Mouse (Mus musculus): ENCODE results near the gene Fxyd1.
A peak's percentile ranks its signal among the peaks of the same experiment; 100 is the strongest.

The Fxyd1 gene

GRCm38 (mm10) chr7:31051321-31052021, 5.5 kb downstream of the Fxyd1 start, which contains the start of gene Fxyd7:
Gene Fxyd7 (minus strand): TSS chr7:31051467.
- no peak for DNase-seq

DNA sequence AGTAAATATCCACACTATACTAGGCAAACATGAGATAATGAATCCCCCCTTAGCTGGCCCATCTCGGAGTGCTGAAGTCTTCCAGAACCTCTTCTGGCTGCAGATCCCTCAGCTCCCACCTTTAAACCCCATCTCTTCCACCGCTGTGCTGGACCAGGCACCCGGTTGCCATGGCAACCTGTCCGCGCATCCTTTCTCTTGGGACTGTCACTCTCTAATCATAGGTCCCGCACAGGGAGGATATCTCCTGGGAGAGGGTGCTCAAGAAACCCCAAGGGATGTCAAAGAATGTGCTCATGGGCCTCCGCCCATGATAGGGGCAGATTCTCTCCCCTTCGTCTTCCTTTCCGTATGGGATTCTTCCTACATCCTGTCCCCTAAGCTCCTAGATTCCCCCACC, 6.1 kb downstream of the Fxyd1 start:
- DNase-seq, result no peak

DNA sequence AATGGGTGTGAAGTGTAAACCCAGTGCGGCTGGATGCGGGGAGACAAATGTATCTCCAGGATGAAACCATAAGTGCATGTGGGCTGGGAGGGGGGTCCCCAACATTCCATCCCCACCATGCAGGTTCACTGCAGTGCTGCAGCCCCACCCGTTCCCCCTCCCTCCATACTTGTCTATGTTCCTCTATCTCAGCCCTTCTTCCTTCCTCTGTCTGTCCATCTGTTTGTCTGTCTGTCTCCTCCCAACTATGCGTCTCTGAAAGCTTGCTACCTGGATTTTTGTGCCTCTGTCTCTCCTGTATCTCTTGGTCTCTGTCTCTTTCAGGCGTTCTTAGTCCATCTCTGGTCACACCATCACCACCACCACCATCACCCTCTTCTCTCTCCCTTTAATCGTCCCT, 6.5 kb downstream of the Fxyd1 start:
- DNase-seq, result no peak

DNA sequence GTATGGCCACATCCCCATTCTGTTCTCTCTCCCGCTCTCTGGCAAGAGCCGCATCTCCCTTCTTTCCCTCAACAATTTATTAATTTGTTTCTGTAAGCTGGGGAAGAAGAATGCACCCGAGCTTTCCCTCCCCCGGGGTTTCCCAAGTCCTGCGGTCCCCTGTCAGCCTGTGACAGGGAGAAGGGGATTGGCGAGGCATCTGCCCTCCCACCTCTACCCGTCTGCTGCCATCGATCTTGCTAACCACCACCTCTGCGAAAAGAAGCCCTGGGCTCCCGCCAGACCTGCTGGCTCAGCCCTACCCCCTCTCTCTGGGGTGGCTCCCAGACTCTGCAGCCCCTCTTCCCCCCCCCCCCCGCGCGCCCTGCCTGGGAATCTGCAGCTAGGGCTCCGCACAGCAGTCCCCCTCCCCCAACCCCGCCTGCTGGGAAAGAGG, 7.1 kb downstream of the Fxyd1 start:
- no peak for DNase-seq

DNA sequence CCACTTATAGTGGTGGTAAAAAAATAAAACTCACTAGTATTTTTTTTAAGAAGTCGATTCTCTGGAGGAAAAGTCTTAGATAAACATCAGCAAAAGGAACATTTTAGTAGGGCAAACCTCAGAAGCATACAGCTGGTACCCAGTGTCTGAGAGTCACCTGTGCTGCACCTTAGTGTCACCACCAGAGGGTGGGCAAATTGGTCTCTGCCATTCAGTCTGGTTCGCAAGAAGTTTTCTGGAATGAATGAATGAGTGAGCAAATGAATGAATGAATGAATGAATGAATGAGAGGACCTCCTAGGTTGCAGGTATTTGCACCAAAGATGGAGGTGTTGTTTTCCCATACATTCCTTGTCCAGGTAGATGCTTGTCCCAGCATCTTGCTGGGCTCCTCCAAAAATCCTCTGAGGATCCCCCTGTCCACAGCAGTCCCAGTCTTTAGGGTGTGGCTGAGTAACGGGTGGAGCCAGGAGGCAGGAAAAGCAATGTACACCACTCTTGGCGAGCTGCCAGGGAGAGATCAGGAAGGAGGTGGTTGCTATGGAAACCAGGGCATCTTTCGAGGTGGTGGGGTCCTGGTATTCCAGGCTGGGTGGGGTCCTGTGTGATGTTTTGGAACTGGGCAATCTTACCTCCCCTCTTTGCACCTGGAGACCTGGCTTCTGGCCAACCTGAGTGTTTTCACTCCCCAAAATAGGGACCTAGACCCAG, 7.7 kb downstream of the Fxyd1 start:
- no peak for DNase-seq

- DNase-seq, result no peak
These were observed 14.5 kb downstream of the Fxyd1 start, which contains the start of gene Fxyd5 for GRCm38 (mm10) chr7:31042431-31042910. Gene Fxyd5 (minus strand): TSS chr7:31042481.

GRCm38 (mm10) chr7:31041662-31042315, 15.2 kb downstream of the Fxyd1 start:
- DNase-seq, result peak in 1 of 2 experiments; percentile 48

GRCm38 (mm10) chr7:31041023-31041407, 16.0 kb downstream of the Fxyd1 start:
- DNase-seq, result no peak

DNA sequence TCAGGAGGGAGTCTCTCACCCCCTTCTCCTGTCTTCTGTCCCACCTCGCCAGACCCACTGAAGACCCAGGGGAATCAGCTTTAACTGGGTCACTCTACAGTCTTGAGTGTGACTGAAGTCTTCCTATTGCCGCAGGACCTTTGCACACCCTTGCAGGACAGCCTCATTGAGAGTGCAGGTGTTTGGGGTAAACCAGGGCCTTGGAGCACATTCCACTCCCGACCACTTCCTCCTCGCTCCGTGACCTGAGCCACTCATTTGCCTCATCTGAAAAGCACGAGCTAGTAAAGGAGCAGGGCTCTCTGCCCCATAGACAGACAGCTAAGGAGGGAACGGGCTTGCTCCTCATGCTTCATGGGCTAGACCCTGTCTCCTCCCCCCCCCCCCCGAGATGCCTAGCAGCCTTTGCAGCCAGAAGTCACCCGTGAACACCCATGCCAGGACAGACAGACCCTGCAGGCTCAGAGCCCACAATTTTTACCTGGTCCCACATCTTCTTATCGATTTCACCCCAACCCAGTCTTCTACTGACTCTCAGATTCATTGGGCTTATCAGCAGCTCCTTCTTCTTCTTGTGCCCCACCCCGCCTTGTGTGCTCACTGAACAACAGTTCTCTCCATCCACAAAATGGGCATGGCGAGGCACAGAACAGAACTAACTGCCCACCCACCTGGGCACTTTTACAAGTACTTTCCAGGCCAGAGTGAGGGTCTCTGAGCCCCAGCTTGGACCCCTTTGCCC, 16.5 kb downstream of the Fxyd1 start:
- DNase-seq, result no peak

DNA sequence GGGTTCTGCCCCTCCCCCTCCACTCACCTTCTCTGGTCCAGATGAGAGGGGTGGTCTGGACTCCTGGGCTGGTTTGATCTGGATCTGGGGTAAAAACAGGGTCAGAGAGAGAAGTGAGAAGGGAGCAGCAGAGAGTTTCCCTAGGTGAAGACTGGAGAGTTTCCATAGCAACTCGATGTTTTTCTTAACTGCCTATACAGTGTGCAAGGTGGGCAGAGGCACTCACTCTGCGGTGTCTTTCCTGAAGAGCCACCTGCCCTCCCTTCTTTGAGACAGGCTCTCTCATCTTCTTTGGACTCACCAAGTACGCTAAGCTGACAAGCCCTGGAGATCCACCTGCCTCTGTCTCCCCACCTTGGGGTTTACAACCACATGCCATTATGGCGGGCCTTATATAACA, 18.0 kb downstream of the Fxyd1 start:
- no peak for DNase-seq

DNA sequence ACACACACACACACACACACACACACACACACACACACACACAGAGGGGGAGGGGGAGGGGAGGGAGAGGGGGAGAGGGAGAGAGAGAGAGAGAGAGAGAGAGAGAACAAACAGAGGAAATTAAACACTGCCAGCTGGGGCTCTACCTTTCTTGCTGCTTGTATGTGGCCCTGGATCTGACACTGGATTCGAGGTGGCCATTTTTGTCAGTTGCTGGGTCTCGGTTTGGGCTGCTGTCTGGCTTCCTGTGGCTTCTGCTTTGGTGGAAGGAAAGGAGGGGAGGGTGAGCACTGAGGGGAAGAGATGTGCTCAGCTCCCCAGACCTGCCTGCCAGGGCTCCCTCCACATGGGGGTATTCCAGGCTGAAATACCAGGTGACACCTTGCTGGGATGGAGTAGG, 19.3 kb downstream of the Fxyd1 start:
- no peak for DNase-seq

- no peak for DNase-seq
These were observed 20.1 kb downstream of the Fxyd1 start for GRCm38 (mm10) chr7:31036917-31037316.

GRCm38 (mm10) chr7:31035291-31035690, 21.7 kb downstream of the Fxyd1 start:
- no peak for DNase-seq

GRCm38 (mm10) chr7:31034789-31035188, 22.2 kb downstream of the Fxyd1 start:
- no peak for DNase-seq

DNA sequence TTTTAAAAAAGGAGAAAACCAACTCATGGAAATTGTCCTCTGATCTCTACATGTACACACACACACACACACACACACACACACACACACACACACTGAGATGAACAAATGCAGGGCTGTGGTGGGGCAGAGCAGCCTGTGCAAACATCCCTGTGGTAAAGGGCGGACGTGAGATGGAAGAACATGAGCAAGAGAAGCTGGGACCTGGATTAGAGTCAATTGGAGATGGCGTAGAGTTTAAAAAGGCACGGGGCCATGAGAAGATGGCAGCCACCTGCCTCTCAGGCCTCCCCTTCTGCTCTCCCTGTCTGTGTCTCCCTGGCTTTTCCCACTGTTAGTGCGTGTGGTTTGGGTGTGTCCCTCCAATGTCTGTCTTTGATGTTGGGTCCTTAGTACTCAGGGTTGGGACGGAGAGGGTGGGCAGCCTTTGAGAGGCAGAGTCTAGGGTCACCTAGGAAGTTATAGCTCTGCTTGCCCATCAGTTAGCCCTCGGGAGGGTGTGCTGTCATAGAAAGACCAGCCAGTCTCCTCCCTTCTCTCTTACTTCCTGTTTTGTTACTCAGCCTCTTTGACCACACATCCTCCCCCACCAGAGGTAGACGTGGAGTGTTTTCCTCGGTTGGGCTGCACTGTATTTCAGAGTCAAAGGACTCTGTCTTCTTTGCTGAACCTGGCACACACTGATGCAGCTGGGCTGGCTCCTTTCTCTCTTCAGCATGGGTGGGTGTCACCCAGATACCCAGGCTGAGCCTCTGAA, 23.4 kb downstream of the Fxyd1 start:
- DNase-seq, result no peak

- no peak for DNase-seq
These were observed 25.3 kb downstream of the Fxyd1 start for GRCm38 (mm10) chr7:31031731-31032130.

DNA sequence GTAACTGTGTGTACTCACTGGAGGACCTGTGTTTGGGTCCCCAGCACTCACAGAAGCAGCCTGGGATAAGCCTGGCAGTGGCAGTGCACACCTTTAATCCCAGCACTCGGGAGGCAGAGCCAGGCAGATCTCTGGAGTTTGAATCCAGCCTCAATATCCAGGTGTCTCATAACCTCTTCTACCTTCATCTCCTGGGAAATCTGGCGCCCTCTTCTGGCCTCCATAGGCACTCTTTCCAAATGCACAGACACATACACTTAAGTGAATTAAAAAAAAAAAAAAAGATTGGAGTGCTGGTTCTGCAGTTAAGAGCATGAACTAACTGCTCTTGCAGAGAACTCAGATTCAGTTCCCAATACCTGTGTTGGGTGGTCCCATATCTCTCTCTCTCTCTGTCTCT, 26.3 kb downstream of the Fxyd1 start:
- DNase-seq, result no peak

GRCm38 (mm10) chr7:31028609-31029008, 28.4 kb downstream of the Fxyd1 start:
- DNase-seq, result no peak

GRCm38 (mm10) chr7:31017104-31017901, 39.7 kb downstream of the Fxyd1 start:
- peak in 1 of 2 experiments; percentile 14 for DNase-seq

DNA sequence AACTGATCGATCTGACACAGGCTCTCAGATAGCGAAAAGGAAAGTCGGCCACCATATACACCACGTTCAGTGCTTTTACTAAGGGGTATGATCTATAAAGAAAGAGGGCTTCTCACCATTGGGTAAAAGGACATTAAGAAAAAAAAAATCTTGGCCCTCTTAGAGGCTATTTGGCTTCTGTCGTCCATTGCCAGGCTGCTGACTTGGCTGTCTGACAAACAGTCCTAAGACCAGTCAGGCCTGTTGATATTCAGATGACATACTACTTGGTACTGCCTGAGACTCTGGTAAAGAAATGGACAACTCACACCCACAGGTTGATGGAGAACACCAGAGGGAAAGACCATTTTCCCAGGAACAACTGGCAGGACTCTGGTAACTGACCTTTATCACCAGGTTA, 44.0 kb downstream of the Fxyd1 start:
- DNase-seq, result no peak

DNA sequence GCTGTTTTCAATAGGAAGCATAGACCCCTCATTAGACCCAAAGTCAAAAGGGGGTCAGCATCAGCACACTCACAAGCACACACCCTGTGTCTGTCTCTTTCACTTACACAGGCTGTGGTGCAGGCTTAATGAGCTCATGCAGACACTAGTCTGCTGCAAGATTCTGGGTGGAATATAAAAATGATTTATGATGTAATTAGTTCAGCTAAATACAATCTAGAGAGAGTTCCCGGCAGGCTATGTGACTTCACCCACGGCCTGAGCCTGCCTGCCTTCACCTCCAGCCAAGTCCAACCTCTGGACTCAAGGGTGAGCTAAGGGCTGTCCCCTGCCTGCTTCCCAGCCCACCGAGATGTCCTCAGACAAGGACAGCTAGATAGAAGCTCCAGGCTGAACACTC, 48.1 kb downstream of the Fxyd1 start:
- DNase-seq, result no peak
